Comparison of ENCODE assay signal across 8 mouse cellular contexts in genomic region chr3:81036151-81036553, GRCm38 (mm10). TPM values are rescaled to one million over a fixed set of nuclear protein-coding genes. Genes with fewer than 3 reads are reported as not detected.
A peak's percentile ranks its signal among the peaks of the same experiment; 100 is the strongest.
DNase-seq lines count a peak whose midpoint lies in the region; ATAC-seq lines count a peak whose summit lies in the region.

Gene Pdgfc, plus strand, starts transcription at chr3:81036416.

- no peak for DNase-seq in heart, adult 9 months (ENCODE audit: low spot score in 2 of 2)
- DNase-seq in 3T3-L1 (ENCODE audit: low read depth, low spot score), result peak; percentile 62
- DNase-seq in left cerebral cortex, adult 11 months (ENCODE audit: low spot score), result no peak
- DNase-seq in ovary, postnatal 36 days (ENCODE audit: low spot score), result no peak
- DNase-seq in right cerebral cortex, postnatal 25 days, result no peak

- 2% methylated on average over 16 of the region's 17 CpGs for WGBS in heart, embryonic 11.5 days (ENCODE audit: insufficient replicate concordance)
- WGBS in embryonic facial prominence, embryonic 15.5 days, result under 1% methylated on average over 15 of the region's 17 CpGs
- 5% methylated on average over 15 of the region's 17 CpGs for WGBS in liver, embryonic 12.5 days (ENCODE audit: insufficient replicate concordance)

- H3K4me2 ChIP-seq in heart, embryonic 11.5 days, result peak within 1 kb of the TSS; percentile 85
- H3K4me2 ChIP-seq in embryonic facial prominence, embryonic 15.5 days (replicated peaks), result peak within 1 kb of the TSS; percentile 94
- peak within 1 kb of the TSS; percentile 69 for H3K4me2 ChIP-seq in liver, embryonic 12.5 days

- H3K9ac ChIP-seq in heart, embryonic 11.5 days (ENCODE audit: low read depth, low read length), result peak within 1 kb of the TSS; percentile 79
- H3K9ac ChIP-seq in embryonic facial prominence, embryonic 15.5 days, result peak within 1 kb of the TSS; percentile 54
- peak within 1 kb of the TSS; percentile 53 for H3K9ac ChIP-seq in liver, embryonic 12.5 days

- no peaks in the 10 kb centered on the region for H3K27me3 ChIP-seq in heart, embryonic 11.5 days (ENCODE audit: control insufficient read depth, insufficient read depth, low read length)
- H3K27me3 ChIP-seq in embryonic facial prominence, embryonic 15.5 days, result no peaks in the 10 kb centered on the region
- H3K27me3 ChIP-seq in liver, embryonic 12.5 days (replicated peaks), result peaks cover 42% of the 10 kb centered on the region

- H3K36me3 ChIP-seq in heart, embryonic 11.5 days (ENCODE audit: control insufficient read depth, insufficient read depth, low read length), result no peaks in the 10 kb centered on the region
- no peaks in the 10 kb centered on the region for H3K36me3 ChIP-seq in embryonic facial prominence, embryonic 15.5 days
- no peaks in the 10 kb centered on the region for H3K36me3 ChIP-seq in liver, embryonic 12.5 days

- peaks cover 7% of the 10 kb centered on the region for H3K4me1 ChIP-seq in heart, embryonic 11.5 days (ENCODE audit: control insufficient read depth, insufficient read depth, low read length)
- H3K4me1 ChIP-seq in embryonic facial prominence, embryonic 15.5 days, result peaks cover 6% of the 10 kb centered on the region
- no peaks in the 10 kb centered on the region for H3K4me1 ChIP-seq in liver, embryonic 12.5 days

- ATAC-seq in heart, embryonic 11.5 days (replicated peaks; ENCODE audit: insufficient number of reproducible peaks, low FRiP score, low TSS enrichment), result peak; percentile 69
- peak; percentile 60 for ATAC-seq in embryonic facial prominence, embryonic 15.5 days (ENCODE audit: insufficient number of reproducible peaks, low FRiP score, low TSS enrichment, low read depth)
- ATAC-seq in liver, embryonic 12.5 days, result peak; percentile 13; the same call in 1 of the 2 replicates

- H3K9me3 ChIP-seq in heart, embryonic 11.5 days (replicated peaks; ENCODE audit: control insufficient read depth, low read length), result no peaks in the 10 kb centered on the region
- no peaks in the 10 kb centered on the region for H3K9me3 ChIP-seq in embryonic facial prominence, embryonic 15.5 days (replicated peaks)
- H3K9me3 ChIP-seq in liver, embryonic 12.5 days (replicated peaks), result no peaks in the 10 kb centered on the region

- H3K27ac ChIP-seq in heart, embryonic 11.5 days (ENCODE audit: low read depth, low read length), result peak within 1 kb of the TSS; percentile 69
- H3K27ac ChIP-seq in embryonic facial prominence, embryonic 15.5 days (replicated peaks), result peak within 1 kb of the TSS; percentile 79
- H3K27ac ChIP-seq in liver, embryonic 12.5 days, result no peak within 1 kb of the TSS

- peak within 1 kb of the TSS; percentile 76 for H3K4me3 ChIP-seq in heart, embryonic 11.5 days (ENCODE audit: low read depth, low read length)
- H3K4me3 ChIP-seq in embryonic facial prominence, embryonic 15.5 days (replicated peaks), result peak within 1 kb of the TSS; percentile 79
- peak within 1 kb of the TSS; percentile 56 for H3K4me3 ChIP-seq in liver, embryonic 12.5 days

RNA-seq across cellular contexts. Expression of gene Pdgfc, which starts in this region (rescaled TPM):
- 11.8 and 12.0 TPM in 2 replicates for polyA plus RNA-seq in heart, embryonic 11.5 days (2014; fragmentation: Nextera tagmentation; extraction: Ambion mirVana)
- 26.9 and 28.4 TPM in 2 replicates for polyA plus RNA-seq in embryonic facial prominence, embryonic 15.5 days (2015; fragmentation: Nextera tagmentation; extraction: Ambion mirVana)
- polyA plus RNA-seq in liver, embryonic 12.5 days (2016; fragmentation: Nextera tagmentation; extraction: Ambion mirVana), result 2.8 and 2.9 TPM in 2 replicates

Comparison
In these comparisons a context has a peak if more than half of its experiments do, and no peak if none do; other contexts are left out.
1. ATAC-seq: peak in every context shown above with its lines; median percentile 69 in heart, embryonic 11.5 days; 60 in embryonic facial prominence, embryonic 15.5 days; 13 in liver, embryonic 12.5 days.